Mouse (Mus musculus): Measurements from ENCODE around the gene N4bp2l2. TPM values are rescaled to one million over a fixed set of nuclear protein-coding genes. Genes with fewer than 3 reads are reported as not detected.
"Not testable (repeated sequence)": the region's sequence is repeated elsewhere in the genome, so short reads cannot be mapped to it uniquely, and the experiment has no call there.

The N4bp2l2 gene
- polyA plus RNA-seq, 2 experiments: 35.0 to 57.3 TPM

DNA sequence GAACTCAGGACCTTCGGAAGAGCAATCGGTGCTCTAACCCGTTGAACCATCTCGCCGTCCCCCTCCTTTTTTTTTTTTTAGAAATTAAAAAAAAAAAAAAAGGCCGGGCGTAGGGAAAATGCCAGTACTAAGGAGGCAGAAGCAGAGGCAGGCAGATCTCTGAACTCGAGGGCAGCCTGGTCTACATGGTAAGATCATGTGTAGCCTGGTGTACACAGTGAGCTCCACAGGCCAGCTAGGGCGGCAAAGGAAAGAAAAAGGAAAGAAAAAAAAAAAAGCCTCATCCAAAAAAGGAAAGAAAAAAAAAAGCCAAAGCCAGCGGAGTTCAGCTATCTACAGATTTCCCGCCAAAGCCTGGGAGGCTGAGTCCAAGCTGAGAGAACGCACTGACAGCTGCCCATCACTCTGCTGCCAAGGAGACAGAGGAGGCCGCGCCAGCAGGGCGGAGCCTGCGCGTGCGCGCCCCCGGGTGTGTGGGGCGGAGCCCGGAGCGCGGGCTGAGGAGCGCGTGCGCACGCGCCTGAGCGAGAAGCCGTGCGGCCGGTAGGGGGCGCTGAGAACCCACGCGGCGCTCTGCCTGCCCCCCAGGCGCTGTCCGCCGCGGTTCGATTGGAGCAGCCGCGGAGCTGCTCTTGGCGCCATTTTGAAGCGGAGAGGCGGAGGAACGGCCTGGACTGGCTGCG, 7.3 kb upstream of the N4bp2l2 start, which contains the start of gene Pds5b:
Gene Pds5b (plus strand): TSS at position 587 of the 683 bp plus-strand sequence.
- DNase-seq (ENCODE audit: low spot score): peak; percentile 95
- peak within 1 kb of the TSS; percentile 78 for H3K4me3 ChIP-seq (replicated peaks; ENCODE audit: low read length)
- H3K9ac ChIP-seq (ENCODE audit: low read depth, low read length, severe bottlenecking): peak within 1 kb of the TSS; percentile 93
- H3K27ac ChIP-seq (replicated peaks; ENCODE audit: low read depth, low read length): peak within 1 kb of the TSS; percentile 94
- H3K36me3 ChIP-seq (ENCODE audit: control insufficient read depth, insufficient read depth, low read length): no peaks in the 10 kb centered on the region
- H3K9me3 ChIP-seq (ENCODE audit: control insufficient read depth, low read length): no peaks in the 10 kb centered on the region
- TF ChIP-seq POLR2A (IDR thresholded peaks at IDR 0.05; ENCODE audit: borderline replicate concordance, extremely low read depth, insufficient read depth, insufficient read length): no peak
- peaks cover 13% of the 10 kb centered on the region for H3K4me1 ChIP-seq (ENCODE audit: control insufficient read depth, insufficient read depth, low read length)
- WGBS: 19% methylated on average over 42 of the region's 49 CpGs
- peak within 1 kb of the TSS; percentile 58 for H3K4me2 ChIP-seq (replicated peaks; ENCODE audit: low read depth, low read length, severe bottlenecking)
- ATAC-seq (ENCODE audit: low FRiP score, low read depth): peak; percentile 95
- no peaks in the 10 kb centered on the region for H3K27me3 ChIP-seq (ENCODE audit: control insufficient read depth, insufficient read depth, low read length)

DNA sequence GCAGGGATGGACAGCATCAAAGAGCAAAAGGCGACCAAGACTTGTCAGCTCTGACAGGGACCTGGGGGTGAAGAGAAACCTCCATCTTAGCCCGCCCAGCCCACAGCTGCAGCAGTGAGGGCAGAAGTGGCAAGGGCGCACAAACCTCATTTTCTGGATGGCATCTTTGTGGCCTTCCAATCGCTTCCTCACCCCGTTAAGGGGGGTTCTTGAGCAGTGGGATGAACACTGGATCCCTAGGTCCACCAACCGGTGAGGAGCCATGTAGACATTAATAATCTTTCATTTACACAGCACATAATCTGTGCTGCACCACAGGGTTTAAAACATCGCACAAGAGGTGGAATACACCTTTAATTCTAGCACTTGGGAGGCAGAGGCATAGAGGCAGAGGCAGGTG, 6.4 kb upstream of the N4bp2l2 start:
- DNase-seq (ENCODE audit: low spot score): no peak
- Histone ChIP-seq H3K9ac (ENCODE audit: low read depth, low read length, severe bottlenecking) (no peak overlapping the region), H3K4me2 (replicated peaks; ENCODE audit: low read depth, low read length, severe bottlenecking) (no peak overlapping the region), H3K4me3 (replicated peaks; ENCODE audit: low read length) (no peak overlapping the region), H3K27me3 (ENCODE audit: control insufficient read depth, insufficient read depth, low read length) (no peaks in the 10 kb centered on the region), H3K27ac (replicated peaks; ENCODE audit: low read depth, low read length) (no peak overlapping the region), H3K9me3 (ENCODE audit: control insufficient read depth, low read length) (no peaks in the 10 kb centered on the region), H3K4me1 (ENCODE audit: control insufficient read depth, insufficient read depth, low read length) (peaks cover 13% of the 10 kb centered on the region), H3K36me3 (ENCODE audit: control insufficient read depth, insufficient read depth, low read length) (no peaks in the 10 kb centered on the region)
- no peak for TF ChIP-seq POLR2A (IDR thresholded peaks at IDR 0.05; ENCODE audit: borderline replicate concordance, extremely low read depth, insufficient read depth, insufficient read length)
- 88% methylated on average over 7 of the region's 7 CpGs for WGBS
- ATAC-seq (ENCODE audit: low FRiP score, low read depth): no peak

DNA sequence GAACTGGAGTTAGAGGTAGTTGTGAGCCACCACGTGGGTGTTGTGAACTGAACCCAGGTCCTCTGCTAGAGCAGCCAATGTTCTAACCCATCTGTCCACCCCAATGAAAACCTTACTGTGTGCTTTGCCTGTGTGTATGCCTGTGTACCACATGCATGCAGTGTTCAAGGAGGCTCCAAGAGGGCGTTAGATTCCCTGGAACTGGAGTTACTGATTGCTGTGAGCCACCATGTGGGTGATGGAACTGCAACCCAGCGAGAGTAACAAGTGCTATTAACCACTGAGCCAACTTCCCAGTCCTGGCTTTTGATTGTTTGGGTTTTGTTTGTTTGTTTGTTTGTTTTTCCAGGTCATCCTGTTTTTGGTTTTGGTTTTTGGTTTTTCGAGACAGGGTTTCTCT, 2.7 kb upstream of the N4bp2l2 start:
- WGBS: 56% methylated on average over 4 of the region's 4 CpGs
- H3K27ac ChIP-seq (replicated peaks; ENCODE audit: low read depth, low read length): no peak overlapping the region
- H3K4me3 ChIP-seq (replicated peaks; ENCODE audit: low read length): no peak overlapping the region
- H3K4me2 ChIP-seq (replicated peaks; ENCODE audit: low read depth, low read length, severe bottlenecking): no peak overlapping the region
- ATAC-seq (ENCODE audit: low FRiP score, low read depth): no peak
- H3K4me1 ChIP-seq (ENCODE audit: control insufficient read depth, insufficient read depth, low read length): no peaks in the 10 kb centered on the region
- H3K9me3 ChIP-seq (ENCODE audit: control insufficient read depth, low read length): no peaks in the 10 kb centered on the region
- DNase-seq (ENCODE audit: low spot score): no peak
- H3K9ac ChIP-seq (ENCODE audit: low read depth, low read length, severe bottlenecking): no peak overlapping the region
- no peaks in the 10 kb centered on the region for H3K36me3 ChIP-seq (ENCODE audit: control insufficient read depth, insufficient read depth, low read length)
- no peaks in the 10 kb centered on the region for H3K27me3 ChIP-seq (ENCODE audit: control insufficient read depth, insufficient read depth, low read length)
- no peak for TF ChIP-seq POLR2A (IDR thresholded peaks at IDR 0.05; ENCODE audit: borderline replicate concordance, extremely low read depth, insufficient read depth, insufficient read length)

DNA sequence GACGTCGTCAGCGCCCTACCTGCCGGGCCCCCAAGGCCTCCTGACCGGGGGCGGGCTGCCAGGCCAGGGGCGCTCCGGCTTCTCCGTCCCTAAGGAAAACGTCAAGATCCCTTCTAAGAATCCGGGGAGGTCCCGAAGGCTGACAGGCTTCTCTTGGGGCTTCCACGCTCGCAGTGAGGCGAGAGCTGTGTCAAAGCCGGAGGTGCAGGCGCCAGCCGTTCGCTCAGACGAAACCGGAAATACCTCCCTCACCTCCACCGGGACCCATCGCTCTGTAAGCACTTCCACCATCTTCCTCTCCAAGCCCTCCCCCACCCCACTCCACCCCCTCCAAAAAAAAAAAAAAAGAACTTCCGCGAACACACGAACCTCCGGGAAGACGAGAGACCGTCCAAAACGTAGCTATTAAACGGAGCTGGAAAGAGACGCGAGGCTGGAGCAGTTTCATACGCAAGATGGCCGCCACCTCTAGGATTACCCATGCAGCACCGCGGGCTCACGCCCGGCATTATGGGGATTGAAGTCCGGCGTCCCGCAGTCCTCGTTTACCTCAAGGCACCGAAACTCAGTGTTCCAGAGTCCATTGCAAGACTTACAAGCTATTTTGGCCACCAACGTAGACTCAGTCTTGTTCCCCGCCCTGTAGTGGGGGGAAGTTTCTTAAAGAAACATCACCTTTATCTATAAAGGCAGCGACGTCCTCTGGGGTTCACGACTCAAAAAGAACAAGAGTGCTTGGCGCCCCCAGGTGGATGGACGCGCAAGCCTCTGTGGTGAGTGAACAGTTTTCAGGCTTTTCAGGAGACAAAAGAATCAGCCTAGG, 640 bp downstream of the N4bp2l2 start:
- Histone ChIP-seq H3K9ac (ENCODE audit: low read depth, low read length, severe bottlenecking) (peak overlapping the region; percentile 93), H3K9me3 (ENCODE audit: control insufficient read depth, low read length) (no peaks in the 10 kb centered on the region), H3K36me3 (ENCODE audit: control insufficient read depth, insufficient read depth, low read length) (peaks cover 17% of the 10 kb centered on the region), H3K4me1 (ENCODE audit: control insufficient read depth, insufficient read depth, low read length) (no peaks in the 10 kb centered on the region), H3K27me3 (ENCODE audit: control insufficient read depth, insufficient read depth, low read length) (no peaks in the 10 kb centered on the region), H3K27ac (replicated peaks; ENCODE audit: low read depth, low read length) (peak overlapping the region; percentile 99), H3K4me2 (replicated peaks; ENCODE audit: low read depth, low read length, severe bottlenecking) (peak overlapping the region; percentile 63), H3K4me3 (replicated peaks; ENCODE audit: low read length) (peak overlapping the region; percentile 95)
- peak; percentile 99 for DNase-seq (ENCODE audit: low spot score)
- under 1% methylated on average over 49 of the region's 52 CpGs for WGBS
- TF ChIP-seq POLR2A (IDR thresholded peaks at IDR 0.05; ENCODE audit: borderline replicate concordance, extremely low read depth, insufficient read depth, insufficient read length): no peak
- peak; percentile 98 for ATAC-seq (ENCODE audit: low FRiP score, low read depth)

DNA sequence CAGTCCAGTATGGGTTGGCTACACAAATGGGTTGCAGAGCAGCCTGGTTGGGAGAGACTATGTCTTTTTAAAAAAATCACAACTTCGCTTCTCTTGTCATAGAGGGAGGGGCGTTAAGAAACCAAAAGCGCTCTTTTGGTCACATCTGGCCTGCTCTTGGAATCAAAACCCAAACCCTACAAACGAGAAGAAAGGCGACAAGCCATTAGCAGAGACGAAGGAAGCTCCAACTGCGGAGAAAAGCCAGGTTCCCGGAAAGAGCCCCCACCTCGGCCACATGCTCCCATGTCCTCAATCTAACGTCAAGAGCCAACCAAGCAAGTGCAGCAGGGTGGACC, 1.2 kb downstream of the N4bp2l2 start:
- WGBS: under 1% methylated on average over 10 of the region's 10 CpGs
- no peak for ATAC-seq (ENCODE audit: low FRiP score, low read depth)
- H3K27me3 ChIP-seq (ENCODE audit: control insufficient read depth, insufficient read depth, low read length): no peaks in the 10 kb centered on the region

DNA sequence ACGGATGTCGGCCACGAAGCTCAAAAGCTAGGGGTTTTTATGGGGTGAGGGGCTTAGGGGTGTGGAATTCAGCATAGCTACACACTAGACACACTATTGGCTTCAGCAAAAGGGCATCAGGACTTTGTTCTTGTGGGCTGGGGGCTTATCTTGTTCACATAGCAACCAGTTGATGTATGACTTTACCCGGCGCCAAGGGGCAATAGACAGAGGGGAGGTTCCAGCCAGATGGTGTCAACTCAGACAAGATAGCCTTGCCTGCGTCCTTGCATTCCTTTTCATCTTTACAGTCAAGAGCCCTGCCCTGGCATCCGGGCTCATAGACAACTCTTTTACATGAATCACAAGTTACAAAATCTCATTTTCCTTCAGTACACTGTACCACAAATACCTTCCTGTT, 2.1 kb downstream of the N4bp2l2 start:
- not testable (repeated sequence) for H3K4me3 ChIP-seq (replicated peaks; ENCODE audit: low read length); H3K27ac ChIP-seq (replicated peaks; ENCODE audit: low read depth, low read length); H3K4me1 ChIP-seq (ENCODE audit: control insufficient read depth, insufficient read depth, low read length); H3K4me2 ChIP-seq (replicated peaks; ENCODE audit: low read depth, low read length, severe bottlenecking); H3K9ac ChIP-seq (ENCODE audit: low read depth, low read length, severe bottlenecking); H3K9me3 ChIP-seq (ENCODE audit: control insufficient read depth, low read length); H3K27me3 ChIP-seq (ENCODE audit: control insufficient read depth, insufficient read depth, low read length); DNase-seq (ENCODE audit: low spot score); ATAC-seq (ENCODE audit: low FRiP score, low read depth)
- peaks cover 17% of the 10 kb centered on the region for H3K36me3 ChIP-seq (ENCODE audit: control insufficient read depth, insufficient read depth, low read length)
- WGBS: 82% methylated on average over 7 of the region's 7 CpGs

More for the DNA sequence above, 1.2 kb downstream of the N4bp2l2 start:
- no peak for DNase-seq (ENCODE audit: low spot score)
- H3K27ac ChIP-seq (replicated peaks; ENCODE audit: low read depth, low read length): peak overlapping the region; percentile 99
- peak overlapping the region; percentile 63 for H3K4me2 ChIP-seq (replicated peaks; ENCODE audit: low read depth, low read length, severe bottlenecking)
- no peak for TF ChIP-seq POLR2A (IDR thresholded peaks at IDR 0.05; ENCODE audit: borderline replicate concordance, extremely low read depth, insufficient read depth, insufficient read length)
- H3K4me3 ChIP-seq (replicated peaks; ENCODE audit: low read length): peak overlapping the region; percentile 95
- H3K9ac ChIP-seq (ENCODE audit: low read depth, low read length, severe bottlenecking): peak overlapping the region; percentile 93
- no peaks in the 10 kb centered on the region for H3K9me3 ChIP-seq (ENCODE audit: control insufficient read depth, low read length)
- H3K36me3 ChIP-seq (ENCODE audit: control insufficient read depth, insufficient read depth, low read length): peaks cover 17% of the 10 kb centered on the region
- no peaks in the 10 kb centered on the region for H3K4me1 ChIP-seq (ENCODE audit: control insufficient read depth, insufficient read depth, low read length)

DNA sequence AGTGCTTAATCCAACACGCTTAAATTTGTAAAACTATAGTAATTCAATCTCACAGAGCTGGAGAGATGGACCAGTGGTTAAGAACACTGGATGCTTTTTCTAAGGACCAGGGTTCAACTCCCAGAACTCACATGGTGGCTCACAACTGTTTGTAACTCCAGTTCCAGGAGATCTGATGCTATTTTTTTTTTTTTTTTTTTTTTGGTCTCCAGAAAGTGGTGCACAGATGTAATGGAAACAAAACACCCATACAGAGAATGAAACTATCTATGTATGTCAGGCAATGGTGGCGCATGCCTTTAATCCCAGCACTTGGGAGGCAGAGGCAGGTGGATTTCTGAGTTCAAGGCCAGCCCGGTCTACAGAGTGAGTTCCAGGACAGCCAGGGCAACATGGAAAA, 5.7 kb downstream of the N4bp2l2 start:
- not testable (repeated sequence) for H3K27me3 ChIP-seq (ENCODE audit: control insufficient read depth, insufficient read depth, low read length); H3K9me3 ChIP-seq (ENCODE audit: control insufficient read depth, low read length); H3K4me2 ChIP-seq (replicated peaks; ENCODE audit: low read depth, low read length, severe bottlenecking); H3K4me1 ChIP-seq (ENCODE audit: control insufficient read depth, insufficient read depth, low read length); DNase-seq (ENCODE audit: low spot score); H3K4me3 ChIP-seq (replicated peaks; ENCODE audit: low read length); ATAC-seq (ENCODE audit: low FRiP score, low read depth); H3K27ac ChIP-seq (replicated peaks; ENCODE audit: low read depth, low read length); H3K9ac ChIP-seq (ENCODE audit: low read depth, low read length, severe bottlenecking)
- WGBS: 93% methylated on average over 3 of the region's 3 CpGs
- H3K36me3 ChIP-seq (ENCODE audit: control insufficient read depth, insufficient read depth, low read length): peaks cover 22% of the 10 kb centered on the region

Data from limb, embryonic 14.5 days (tissue).